Mouse (Mus musculus) CH12.LX (cell line): ENCODE data around the gene Stx16. TPM values are rescaled to one million over a fixed set of nuclear protein-coding genes. Genes with fewer than 3 reads are reported as not detected.

Experiments
- DNase-seq: peaks from one replicate; pipeline ENCODE4 v3.0.0-alpha.2; 2013; ENCODE audit errors: extremely low read depth
- H3K27ac ChIP-seq: 2 replicates; pipeline ENCODE4 v1.5.1; 2012; ENCODE audit warnings: low read depth, mild to moderate bottlenecking, control low read depth, moderate library complexity; ENCODE audit not compliant: insufficient read depth
- H3K27me3 ChIP-seq: replicated peaks from 2 replicates; pipeline ENCODE3; 2012; ENCODE audit warnings: inconsistent platforms
- H3K36me3 ChIP-seq, 2 experiments: replicated peaks in 1 of 2; 2 replicates each; pipeline versions ENCODE3 to v1.6.1; 2012; ENCODE audit warnings: inconsistent platforms in 1 of 2, low read length in 1 of 2, mild to moderate bottlenecking in 1 of 2, mixed read lengths in 1 of 2, moderate library complexity in 1 of 2; ENCODE audit not compliant: control insufficient read depth in 1 of 2, insufficient read depth in 1 of 2
- H3K4me1 ChIP-seq, 2 experiments: 2 replicates each; pipeline ENCODE4 v1.6.1; 2012; ENCODE audit warnings: inconsistent platforms in 1 of 2, moderate library complexity in 1 of 2; ENCODE audit not compliant: insufficient read depth in 2 of 2, control insufficient read depth in 1 of 2
- H3K4me2 ChIP-seq: 2 replicates; pipeline ENCODE4 v1.6.1; 2012; ENCODE audit warnings: low read depth, mild to moderate bottlenecking, control low read depth; ENCODE audit not compliant: poor library complexity, insufficient read depth, severe bottlenecking
- H3K4me3 ChIP-seq, 3 experiments: fragments of 150-350 bp in 1 of 3; sonication (generic) in 1 of 3; replicated peaks in 1 of 3; 2 replicates each; pipeline versions ENCODE3 to v1.5.1; 2011 to 2012; ENCODE audit warnings: low read depth in 2 of 3, low read length in 2 of 3, mild to moderate bottlenecking in 2 of 3, moderate library complexity in 2 of 3, control low read depth in 1 of 3, improper control_type of control experiment in 1 of 3, inconsistent platforms in 1 of 3, mixed read lengths in 1 of 3; ENCODE audit not compliant: poor library complexity in 1 of 3
- H3K79me2 ChIP-seq: replicated peaks from 2 replicates; pipeline ENCODE4 v1.6.1; 2012; ENCODE audit warnings: mild to moderate bottlenecking, moderate library complexity; ENCODE audit not compliant: control insufficient read depth, poor library complexity, insufficient read depth, severe bottlenecking; ENCODE audit errors: extremely low read depth
- H3K9ac ChIP-seq: 2 replicates; pipeline ENCODE4 v1.6.1; 2012; ENCODE audit warnings: low read depth, mild to moderate bottlenecking, control low read depth, moderate library complexity; ENCODE audit not compliant: insufficient read depth
- H3K9me3 ChIP-seq: replicated peaks from 2 replicates; pipeline ENCODE3; 2012; ENCODE audit warnings: low read length, inconsistent platforms, mixed read lengths
- BHLHE40 ChIP-seq: IDR thresholded peaks from 2 replicates; pipeline ENCODE4 v1.6.1; 2011; ENCODE audit warnings: mild to moderate bottlenecking, low read depth, low read length, improper control_type of control experiment
- CHD1 ChIP-seq: IDR thresholded peaks from 2 replicates; pipeline ENCODE4 v1.6.1; 2012; ENCODE audit warnings: low read depth, low read length, improper control_type of control experiment, inconsistent platforms
- CHD2 ChIP-seq: IDR thresholded peaks from 2 replicates; pipeline ENCODE4 v1.6.1; 2011; ENCODE audit warnings: low read length, improper control_type of control experiment
- EP300 ChIP-seq: IDR thresholded peaks from 2 replicates; pipeline ENCODE4 v1.6.1; 2011; ENCODE audit warnings: low read length, improper control_type of control experiment
- GABPA ChIP-seq: IDR thresholded peaks from 2 replicates; pipeline ENCODE4 v1.6.1; 2012; ENCODE audit warnings: low read depth, low read length, improper control_type of control experiment, inconsistent platforms; ENCODE audit not compliant: insufficient replicate concordance
- KAT2A ChIP-seq: IDR thresholded peaks from 2 replicates; pipeline ENCODE4 v1.6.1; 2012; ENCODE audit warnings: low read length, improper control_type of control experiment, inconsistent platforms; ENCODE audit not compliant: insufficient replicate concordance
- MAFK ChIP-seq: IDR thresholded peaks from 2 replicates; pipeline ENCODE4 v1.6.1; 2011; ENCODE audit warnings: low read length, improper control_type of control experiment; ENCODE audit not compliant: insufficient replicate concordance
- MAX ChIP-seq: IDR thresholded peaks from 2 replicates; pipeline ENCODE4 v1.6.1; 2011; ENCODE audit warnings: low read length, improper control_type of control experiment
- MAZ ChIP-seq: IDR thresholded peaks from 2 replicates; pipeline ENCODE4 v1.6.1; 2012; ENCODE audit warnings: low read depth, mild to moderate bottlenecking, inconsistent platforms, low read length, improper control_type of control experiment, moderate library complexity
- MEF2A ChIP-seq: IDR thresholded peaks from 2 replicates; pipeline ENCODE4 v1.6.1; 2014; ENCODE audit warnings: low read depth, mild to moderate bottlenecking, inconsistent platforms, low read length, improper control_type of control experiment, borderline replicate concordance
- MXI1 ChIP-seq: IDR thresholded peaks from 2 replicates; pipeline ENCODE4 v1.6.1; 2011; ENCODE audit warnings: mild to moderate bottlenecking, low read depth, low read length, improper control_type of control experiment
- NELFE ChIP-seq: IDR thresholded peaks from 2 replicates; pipeline ENCODE4 v1.6.1; 2011; ENCODE audit warnings: low read depth, low read length, improper control_type of control experiment
- POLR2A ChIP-seq: IDR thresholded peaks from 2 replicates; pipeline ENCODE4 v1.6.1; 2011; ENCODE audit warnings: low read depth, mild to moderate bottlenecking, improper control_type of control experiment, low read length
- RAD21 ChIP-seq: IDR thresholded peaks from 2 replicates; pipeline ENCODE4 v1.6.1; 2011; ENCODE audit warnings: low read depth, mild to moderate bottlenecking, low read length, improper control_type of control experiment, moderate library complexity
- RCOR1 ChIP-seq: conservative IDR thresholded peaks from 2 replicates; pipeline ENCODE4 v1.6.1; 2012; ENCODE audit warnings: low read depth, mild to moderate bottlenecking, inconsistent platforms, low read length, improper control_type of control experiment
- SIN3A ChIP-seq: IDR thresholded peaks from 2 replicates; pipeline ENCODE4 v1.6.1; 2012; ENCODE audit warnings: low read length, improper control_type of control experiment, inconsistent platforms
- SMC3 ChIP-seq: IDR thresholded peaks from 2 replicates; pipeline ENCODE4 v1.6.1; 2011; ENCODE audit warnings: low read depth, low read length, improper control_type of control experiment
- TCF12 ChIP-seq: IDR thresholded peaks from 2 replicates; pipeline ENCODE4 v1.6.1; 2014; ENCODE audit warnings: low read depth, mild to moderate bottlenecking, inconsistent platforms, low read length, improper control_type of control experiment
- ZC3H11A ChIP-seq: IDR thresholded peaks from 2 replicates; pipeline ENCODE4 v1.6.1; 2012; ENCODE audit warnings: low read depth, mild to moderate bottlenecking, inconsistent platforms, low read length, improper control_type of control experiment
- ZKSCAN1 ChIP-seq: IDR thresholded peaks from 2 replicates; pipeline ENCODE4 v1.6.1; 2012; ENCODE audit warnings: low read depth, inconsistent platforms, low read length, improper control_type of control experiment, borderline replicate concordance
- dilution Hi-C: fragments of 300-500 bp; cut with MboI; formaldehyde crosslinking; loops from 2 replicates; pipeline ENCODE4 v1.14.3; 2020; ENCODE audit warnings: low sequenced_read_pairs; ENCODE audit not compliant: extremely low pct_unique_long_range_greater_than_20kb, extremely low pct_ligation_motif_present
- in situ Hi-C: fragments of 300-500 bp; cut with MboI; formaldehyde crosslinking; loops from 3 replicates; pipeline ENCODE4 v1.14.3; 2019; ENCODE audit warnings: low sequenced_read_pairs, low pct_ligation_motif_present, low pct_unique_long_range_greater_than_20kb, mixed read lengths
- polyA plus RNA-seq: library from polyadenylated mRNA; unstranded; fragments of >175 nt; gene quantifications from 2 replicates; pipeline ENCODE4 v1.2.1, GENCODE M21; 2012; ENCODE audit warnings: low read depth; ENCODE audit not compliant: insufficient read length
- total RNA-seq, 2 experiments: library from RNA; depleted of rRNA; stranded (reverse); fragments of 300-350 nt in 1 of 2; fragments of >200 nt in 1 of 2; gene quantifications; 2 replicates each; pipeline ENCODE4 v1.2.3; 2012 to 2014

Stx16 gene
- total and polyA plus RNA-seq, 3 experiments, result 18.8 to 33.2 (median 22.5) TPM

DNA sequence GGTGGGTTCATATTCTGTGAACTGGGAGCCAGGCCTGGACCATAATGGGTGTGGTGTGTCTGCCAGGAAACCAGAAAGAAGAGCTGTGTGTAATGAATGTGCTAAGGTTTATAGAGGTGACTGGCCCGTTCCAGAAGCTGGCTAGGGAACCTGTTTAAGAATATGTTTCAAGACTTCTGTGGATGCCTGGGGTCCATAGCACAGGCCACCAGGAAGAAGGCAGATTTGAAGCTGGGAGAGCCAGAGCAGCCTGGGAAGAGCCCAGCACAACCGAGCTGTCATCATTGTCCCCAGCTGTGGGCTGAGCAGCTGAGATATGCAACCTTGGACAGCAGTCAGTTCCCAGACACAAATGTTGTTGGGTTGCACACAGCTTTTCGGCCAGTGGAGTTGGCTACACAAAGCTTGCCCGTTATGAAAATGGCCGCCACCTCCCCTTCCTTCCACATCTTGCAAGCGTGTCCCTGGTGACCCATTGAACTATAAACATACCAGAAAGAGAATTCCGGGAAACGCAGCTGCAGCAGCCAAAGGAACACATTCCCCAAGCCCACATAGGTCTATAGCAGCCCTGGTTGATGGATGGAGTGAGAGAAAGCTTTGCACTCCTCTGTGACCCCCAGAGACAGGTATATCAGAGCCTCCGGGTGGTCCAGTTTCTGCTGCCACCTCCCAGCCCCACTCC lies 12.4 kb upstream of the Stx16 start:
- Histone ChIP-seq H3K4me2 (no peak overlapping the region), H3K4me3 (no peak overlapping the region), H3K27me3 (peaks cover 77% of the 10 kb centered on the region), H3K9me3 (peaks cover 4% of the 10 kb centered on the region), H3K4me1 (no peaks in the 10 kb centered on the region), H3K27ac (no peak overlapping the region), H3K79me2 (no peaks in the 10 kb centered on the region), H3K36me3 (no peaks in the 10 kb centered on the region), H3K9ac (no peak overlapping the region)
- in situ Hi-C loops, result no loop called here
- DNase-seq, result no peak
- TF ChIP-seq SIN3A, result no peak
- no peak for TF ChIP-seq GABPA
- TF ChIP-seq ZKSCAN1, result no peak
- TF ChIP-seq SMC3, result no peak
- no peak for TF ChIP-seq BHLHE40
- no peak for TF ChIP-seq ZC3H11A
- TF ChIP-seq EP300, result no peak
- TF ChIP-seq CHD2, result no peak
- no peak for TF ChIP-seq CHD1
- TF ChIP-seq MAZ, result no peak
- no peak for TF ChIP-seq RCOR1
- no peak for TF ChIP-seq TCF12
- no peak for TF ChIP-seq MEF2A
- TF ChIP-seq NELFE, result no peak
- TF ChIP-seq KAT2A, result no peak
- no peak for TF ChIP-seq MAX
- TF ChIP-seq MAFK, result no peak
- TF ChIP-seq POLR2A, result no peak
- no peak for TF ChIP-seq MXI1
- TF ChIP-seq RAD21, result no peak
- dilution Hi-C loops, result no loop called here

- no peaks in the 10 kb centered on the region for H3K79me2 ChIP-seq
- in situ Hi-C loops, result no loop called here
- H3K9ac ChIP-seq, result no peak overlapping the region
- peaks cover 2 to 6% of the 10 kb centered on the region in 2 experiments; a peak in 3 of 4 replicates for H3K4me1 ChIP-seq
- dilution Hi-C loops, result no loop called here
- TF ChIP-seq KAT2A (no peak), POLR2A (no peak), MAX (no peak)
- no peaks in the 10 kb centered on the region for H3K9me3 ChIP-seq
- no peaks in the 10 kb centered on the region for H3K36me3 ChIP-seq
- peaks cover 72% of the 10 kb centered on the region for H3K27me3 ChIP-seq
- no peak overlapping the region for H3K4me2 ChIP-seq
- no peak overlapping the region for H3K4me3 ChIP-seq
- no peak for DNase-seq
- H3K27ac ChIP-seq, result no peak overlapping the region
Observed at GRCm38 (mm10) chr2:174067793-174068419, 8.2 kb upstream of the Stx16 start.
